13 mouse cellular contexts compared by ENCODE assay signal in genomic region chr10:81399798-81400308, GRCm38 (mm10). TPM values are rescaled to one million over a fixed set of nuclear protein-coding genes. Genes with fewer than 3 reads are reported as not detected.
DNase-seq lines count a peak whose midpoint lies in the region; ATAC-seq and TF ChIP-seq lines count a peak whose summit lies in the region.
"Had no signal": no experiment of that assay in that cellular context is flagged by ENCODE, and none has a peak within 500 bp of the region (broad histone marks: within the 10 kb centered on the region; RNA-seq: fewer than 3 reads in every experiment).

No protein-coding gene starts in this region.

- H3K27ac ChIP-seq in forebrain, postnatal 0 days (ENCODE audit: low read depth, low read length): no peak overlapping the region
- no peak overlapping the region for H3K27ac ChIP-seq in limb, embryonic 12.5 days
- H3K27ac ChIP-seq: heart, adult 2 months; kidney, postnatal 0 days had no signal

- peak overlapping the region; percentile 44 for H3K4me2 ChIP-seq in forebrain, postnatal 0 days (ENCODE audit: low read depth)
- H3K4me2 ChIP-seq in limb, embryonic 12.5 days: peak overlapping the region; percentile 32

- no peak for TF ChIP-seq CTCF in E14TG2a.4 (conservative IDR thresholded peaks at IDR 0.05; ENCODE audit: low read length)
- no peak for TF ChIP-seq CTCF in forebrain, postnatal 0 days (IDR thresholded peaks at IDR 0.05; ENCODE audit: low read depth)

- DNase-seq in cerebellum, adult 9-10 months: peak; percentile 66
- DNase-seq in cerebellum, postnatal 36 days: no peak
- DNase-seq in forebrain, postnatal 0 days: no peak
- no peak for DNase-seq in right cerebral cortex, postnatal 25 days
- DNase-seq in lung, adult 18-20 months: no peak
- no peak for DNase-seq in adrenal gland, adult (ENCODE audit: inconsistent age in 2 of 2, low spot score in 1 of 2)
- DNase-seq: lung, adult 2 months had no signal

- no peaks in the 10 kb centered on the region for H3K9me3 ChIP-seq in E14TG2a.4 (ENCODE audit: low read length)
- no peaks in the 10 kb centered on the region for H3K9me3 ChIP-seq in forebrain, postnatal 0 days (ENCODE audit: low read length)
- no peaks in the 10 kb centered on the region for H3K9me3 ChIP-seq in limb, embryonic 12.5 days

- H3K4me3 ChIP-seq in E14TG2a.4 (replicated peaks; ENCODE audit: low read length): peak overlapping the region; percentile 77
- H3K4me3 ChIP-seq in forebrain, postnatal 0 days (ENCODE audit: low read depth, low read length): peak overlapping the region; percentile 20; the same call in 1 of the 2 replicates
- no peak overlapping the region for H3K4me3 ChIP-seq in limb, embryonic 12.5 days (replicated peaks)
- H3K4me3 ChIP-seq: heart, adult 2 months had no signal

- no peaks in the 10 kb centered on the region for H3K27me3 ChIP-seq in E14TG2a.4 (ENCODE audit: insufficient read depth, low read length)
- no peaks in the 10 kb centered on the region for H3K27me3 ChIP-seq in forebrain, postnatal 0 days (ENCODE audit: insufficient read depth, low read length)
- H3K27me3 ChIP-seq in limb, embryonic 12.5 days: peaks cover 24% of the 10 kb centered on the region

- H3K9ac ChIP-seq in forebrain, postnatal 0 days: peak overlapping the region; percentile 40; the same call in 1 of the 2 replicates
- no peak overlapping the region for H3K9ac ChIP-seq in limb, embryonic 12.5 days (replicated peaks)

- H3K36me3 ChIP-seq in E14TG2a.4 (ENCODE audit: insufficient read depth, low read length): peaks cover 15% of the 10 kb centered on the region
- peaks cover 14% of the 10 kb centered on the region for H3K36me3 ChIP-seq in forebrain, postnatal 0 days (ENCODE audit: insufficient read depth)
- H3K36me3 ChIP-seq in limb, embryonic 12.5 days: peaks cover 42% of the 10 kb centered on the region

- ATAC-seq in forebrain, postnatal 0 days: no peak
- no peak for ATAC-seq in limb, embryonic 12.5 days (ENCODE audit: insufficient number of reproducible peaks, insufficient read depth, low FRiP score, low TSS enrichment, low read depth)

- peaks cover 95% of the 10 kb centered on the region for H3K4me1 ChIP-seq in E14TG2a.4 (replicated peaks; ENCODE audit: low read depth, low read length)
- H3K4me1 ChIP-seq in forebrain, postnatal 0 days (ENCODE audit: insufficient read depth): peaks cover 9% of the 10 kb centered on the region
- H3K4me1 ChIP-seq in limb, embryonic 12.5 days (replicated peaks): peaks cover 62% of the 10 kb centered on the region

- WGBS in forebrain, postnatal 0 days: 79% methylated on average over 18 of the region's 18 CpGs
- WGBS in limb, embryonic 12.5 days: 76% methylated on average over 18 of the region's 18 CpGs

RNA-seq across cellular contexts. Expression of gene Smim24, which starts 7.0 kb away (rescaled TPM):
- total RNA-seq in forebrain, postnatal 0 days (2014; rRNA removed): 0.77 and 1.3 TPM in 2 replicates
- 1.7 TPM in 2 replicates for polyA plus RNA-seq in forebrain, postnatal 0 days (2015; fragmentation: Nextera tagmentation; extraction: Ambion mirVana)
- 2.9 and 3.0 TPM in 2 replicates for polyA plus RNA-seq in limb, embryonic 12.5 days (2016; fragmentation: Nextera tagmentation; extraction: Ambion mirVana)

RNA-seq across cellular contexts. Expression of gene Gm48552, which starts 11.0 kb away (rescaled TPM):
- 5.8 and 16.6 TPM in 2 replicates for total RNA-seq in forebrain, postnatal 0 days (2014; rRNA removed)
- 1.9 and 3.7 TPM in 2 replicates for polyA plus RNA-seq in forebrain, postnatal 0 days (2015; fragmentation: Nextera tagmentation; extraction: Ambion mirVana)
- 1.1 and 3.1 TPM in 2 replicates for polyA plus RNA-seq in limb, embryonic 12.5 days (2016; fragmentation: Nextera tagmentation; extraction: Ambion mirVana)
- total RNA-seq: hematopoietic stem cell, adult 5-6 weeks had no signal
- polyA plus RNA-seq: testis, adult 2 months had no signal

RNA-seq across cellular contexts. Expression of gene Gm48551, which starts 15.6 kb away (rescaled TPM):
- total RNA-seq in forebrain, postnatal 0 days (2014; rRNA removed): 2.5 and 3.3 TPM in 2 replicates
- polyA plus RNA-seq in forebrain, postnatal 0 days (2015; fragmentation: Nextera tagmentation; extraction: Ambion mirVana): 5.0 and 7.3 TPM in 2 replicates
- polyA plus RNA-seq in limb, embryonic 12.5 days (2016; fragmentation: Nextera tagmentation; extraction: Ambion mirVana): 3.3 and 3.8 TPM in 2 replicates

RNA-seq across cellular contexts. Expression of gene Dohh, which starts 15.6 kb away (rescaled TPM):
- total RNA-seq in forebrain, postnatal 0 days (2014; rRNA removed): 126 and 139 TPM in 2 replicates
- 111 and 125 TPM in 2 replicates for polyA plus RNA-seq in forebrain, postnatal 0 days (2015; fragmentation: Nextera tagmentation; extraction: Ambion mirVana)
- 71.9 and 74.6 TPM in 2 replicates for polyA plus RNA-seq in limb, embryonic 12.5 days (2016; fragmentation: Nextera tagmentation; extraction: Ambion mirVana)

RNA-seq across cellular contexts. Expression of gene Fzr1, which starts 21.5 kb away (rescaled TPM):
- 60.2 and 67.2 TPM in 2 replicates for total RNA-seq in forebrain, postnatal 0 days (2014; rRNA removed)
- polyA plus RNA-seq in forebrain, postnatal 0 days (2015; fragmentation: Nextera tagmentation; extraction: Ambion mirVana): 128 and 132 TPM in 2 replicates
- 136 and 137 TPM in 2 replicates for polyA plus RNA-seq in limb, embryonic 12.5 days (2016; fragmentation: Nextera tagmentation; extraction: Ambion mirVana)
